Mouse (Mus musculus): ENCODE results near the gene Olfr676. TPM values are rescaled to one million over a fixed set of nuclear protein-coding genes. Genes with fewer than 3 reads are reported as not detected.

Gene Olfr676
- polyA plus RNA-seq, 1 experiment from 2014 or later: not detected

Other genes with a start within 250 kb of the Olfr676 start
- not detected in 2 replicates for gene Usp17lb, start 190.1 kb upstream of the Olfr676 start, polyA plus RNA-seq (2014; fragmentation: Nextera tagmentation; extraction: Ambion mirVana)
- not detected in 2 replicates for gene Usp17la, start 175.7 kb upstream of the Olfr676 start, polyA plus RNA-seq (2014; fragmentation: Nextera tagmentation; extraction: Ambion mirVana)
- not detected in 2 replicates for gene Olfr665, start 154.7 kb upstream of the Olfr676 start, polyA plus RNA-seq (2014; fragmentation: Nextera tagmentation; extraction: Ambion mirVana)
- not detected in 2 replicates for gene Olfr666, start 136.7 kb upstream of the Olfr676 start, polyA plus RNA-seq (2014; fragmentation: Nextera tagmentation; extraction: Ambion mirVana)
- not detected in 2 replicates for gene Olfr667, start 111.2 kb upstream of the Olfr676 start, polyA plus RNA-seq (2014; fragmentation: Nextera tagmentation; extraction: Ambion mirVana)
- gene Olfr668, start 104.6 kb upstream of the Olfr676 start, polyA plus RNA-seq (2014; fragmentation: Nextera tagmentation; extraction: Ambion mirVana): not detected in 2 replicates
- gene Olfr669, start 98.5 kb upstream of the Olfr676 start, polyA plus RNA-seq (2014; fragmentation: Nextera tagmentation; extraction: Ambion mirVana): not detected in 2 replicates
- gene Olfr670, start 70.1 kb upstream of the Olfr676 start, polyA plus RNA-seq (2014; fragmentation: Nextera tagmentation; extraction: Ambion mirVana): not detected in 2 replicates
- not detected in 2 replicates for gene Olfr671, start 53.6 kb upstream of the Olfr676 start, polyA plus RNA-seq (2014; fragmentation: Nextera tagmentation; extraction: Ambion mirVana)
- gene Olfr672, start 30.7 kb upstream of the Olfr676 start, polyA plus RNA-seq (2014; fragmentation: Nextera tagmentation; extraction: Ambion mirVana): not detected in 2 replicates
- gene Olfr675, start 4.2 kb upstream of the Olfr676 start, polyA plus RNA-seq (2014; fragmentation: Nextera tagmentation; extraction: Ambion mirVana): not detected in 2 replicates
- gene Olfr677, start 18.7 kb downstream of the Olfr676 start, polyA plus RNA-seq (2014; fragmentation: Nextera tagmentation; extraction: Ambion mirVana): not detected in 2 replicates
- not detected in 2 replicates for gene Olfr678, start 31.8 kb downstream of the Olfr676 start, polyA plus RNA-seq (2014; fragmentation: Nextera tagmentation; extraction: Ambion mirVana)
- not detected in 2 replicates for gene Olfr679, start 48.5 kb downstream of the Olfr676 start, polyA plus RNA-seq (2014; fragmentation: Nextera tagmentation; extraction: Ambion mirVana)
- gene Olfr680-ps1, start 60.1 kb downstream of the Olfr676 start, polyA plus RNA-seq (2014; fragmentation: Nextera tagmentation; extraction: Ambion mirVana): not detected in 2 replicates
- gene Olfr681, start 84.1 kb downstream of the Olfr676 start, polyA plus RNA-seq (2014; fragmentation: Nextera tagmentation; extraction: Ambion mirVana): not detected in 2 replicates
- not detected in 2 replicates for gene Olfr683, start 114.3 kb downstream of the Olfr676 start, polyA plus RNA-seq (2014; fragmentation: Nextera tagmentation; extraction: Ambion mirVana)
- gene Olfr684, start 131.0 kb downstream of the Olfr676 start, polyA plus RNA-seq (2014; fragmentation: Nextera tagmentation; extraction: Ambion mirVana): not detected in 2 replicates
- gene Olfr685, start 153.3 kb downstream of the Olfr676 start, polyA plus RNA-seq (2014; fragmentation: Nextera tagmentation; extraction: Ambion mirVana): not detected in 2 replicates
- gene Olfr686, start 174.8 kb downstream of the Olfr676 start, polyA plus RNA-seq (2014; fragmentation: Nextera tagmentation; extraction: Ambion mirVana): not detected in 2 replicates

All from midbrain, embryonic 11.5 days (tissue).